Mouse (Mus musculus) stomach, postnatal 0 days (tissue): ENCODE results near the gene Rgs16. TPM values are rescaled to one million over a fixed set of nuclear protein-coding genes. Genes with fewer than 3 reads are reported as not detected.

ENCODE experiments used
- ATAC-seq: fragments of 200-750 bp; cut with Nextera tagmentation; 2 replicates; pipeline ENCODE4 v1.8.0; 2017; ENCODE audit not compliant: low FRiP score, low TSS enrichment
- DNase-seq: peaks from one replicate; pipeline ENCODE4 v3.0.0-alpha.2; 2016; ENCODE audit warnings: low spot score
- H3K27ac ChIP-seq: fragments of 300-500 bp; sonication (generic); replicated peaks from 2 replicates; pipeline ENCODE4 v1.5.1; 2014; ENCODE audit warnings: mild to moderate bottlenecking, control low read depth
- H3K27me3 ChIP-seq: fragments of 300-500 bp; sonication (generic); 2 replicates; pipeline ENCODE4 v1.6.1; 2014; ENCODE audit warnings: low read length; ENCODE audit not compliant: control insufficient read depth, insufficient read depth
- H3K36me3 ChIP-seq: fragments of 300-500 bp; sonication (generic); 2 replicates; pipeline ENCODE4 v1.6.1; 2014; ENCODE audit warnings: low read length, mixed read lengths; ENCODE audit not compliant: control insufficient read depth, insufficient read depth
- H3K4me1 ChIP-seq: fragments of 300-500 bp; sonication (generic); replicated peaks from 2 replicates; pipeline ENCODE4 v1.6.1; 2014; ENCODE audit warnings: antibody characterized with exemption; ENCODE audit not compliant: control insufficient read depth, insufficient read depth
- H3K4me2 ChIP-seq: fragments of 300-500 bp; sonication (generic); replicated peaks from 2 replicates; pipeline ENCODE4 v1.6.1; 2014; ENCODE audit warnings: low read depth, mild to moderate bottlenecking, control low read depth, moderate library complexity
- H3K4me3 ChIP-seq: fragments of 300-500 bp; sonication (generic); 2 replicates; pipeline ENCODE4 v1.5.1; 2014; ENCODE audit warnings: low read depth, low read length, control low read depth
- H3K9ac ChIP-seq: fragments of 300-500 bp; sonication (generic); 2 replicates; pipeline ENCODE4 v1.6.1; 2014; ENCODE audit warnings: mild to moderate bottlenecking, low read length, control low read depth, mixed read lengths
- H3K9me3 ChIP-seq: fragments of 300-500 bp; sonication (generic); 2 replicates; pipeline ENCODE4 v1.6.1; 2016; ENCODE audit warnings: low read length; ENCODE audit not compliant: control insufficient read depth
- CTCF ChIP-seq: IDR thresholded peaks from 2 replicates; pipeline ENCODE4 v1.5.1; 2016; ENCODE audit warnings: antibody characterized with exemption, low read depth, mild to moderate bottlenecking, moderate library complexity
- EP300 ChIP-seq: optimal IDR thresholded peaks from 2 replicates; pipeline ENCODE3; 2016; ENCODE audit warnings: antibody characterized with exemption
- WGBS: fragments of 180-500 bp; shearing (Covaris S2); extraction: QIAGEN DNeasy Blood & Tissue Kit; methylation state at CpG from one replicate; pipeline ENCODE4 v1.1.7; 2014; 5-methylcytosine and 5-hydroxymethylcytosine counted together
- polyA plus RNA-seq: library from polyadenylated mRNA; unstranded; fragments of >200 nt; fragmentation: Nextera tagmentation; extraction: Ambion mirVana; gene quantifications from 2 replicates; pipeline ENCODE4 v1.2.1, GENCODE M21; 2015

Rgs16 gene
- polyA plus RNA-seq, 1 experiment from 2014 or later, result 2.7 TPM

GRCm38 (mm10) chr1:153711544-153712262, 28.4 kb upstream of the Rgs16 start:
- Histone ChIP-seq H3K4me3 (no peak overlapping the region), H3K27ac (no peak overlapping the region), H3K9me3 (no peaks in the 10 kb centered on the region), H3K36me3 (no peaks in the 10 kb centered on the region), H3K4me1 (no peaks in the 10 kb centered on the region), H3K4me2 (no peak overlapping the region), H3K9ac (no peak overlapping the region), H3K27me3 (no peaks in the 10 kb centered on the region)
- WGBS, result 52% methylated on average over 3 of the region's 3 CpGs
- TF ChIP-seq CTCF, result no peak
- no peak for TF ChIP-seq EP300
- ATAC-seq (no peak), DNase-seq (no peak)

GRCm38 (mm10) chr1:153712633-153713032, 27.5 kb upstream of the Rgs16 start:
- Histone ChIP-seq H3K27ac (no peak overlapping the region), H3K36me3 (no peaks in the 10 kb centered on the region), H3K4me1 (no peaks in the 10 kb centered on the region), H3K27me3 (no peaks in the 10 kb centered on the region), H3K4me2 (no peak overlapping the region), H3K4me3 (no peak overlapping the region), H3K9ac (no peak overlapping the region), H3K9me3 (no peaks in the 10 kb centered on the region)
- DNase-seq (no peak), ATAC-seq (no peak)
- no peak for TF ChIP-seq CTCF
- TF ChIP-seq EP300, result no peak
- WGBS, result 94% methylated on average over 2 of the region's 2 CpGs

- 83% methylated on average over 1 of the region's 1 CpGs for WGBS
Observed at GRCm38 (mm10) chr1:153717990-153718389, 22.2 kb upstream of the Rgs16 start.

GRCm38 (mm10) chr1:153720935-153721334, 19.2 kb upstream of the Rgs16 start:
- no peaks in the 10 kb centered on the region for H3K36me3 ChIP-seq
- no peak overlapping the region for H3K27ac ChIP-seq
- TF ChIP-seq EP300, result no peak
- no peak for TF ChIP-seq CTCF
- no peak overlapping the region for H3K9ac ChIP-seq
- DNase-seq (no peak), ATAC-seq (no peak)
- no peak overlapping the region for H3K4me2 ChIP-seq
- 65% methylated on average over 7 of the region's 7 CpGs for WGBS
- H3K4me3 ChIP-seq, result no peak overlapping the region
- H3K9me3 ChIP-seq, result no peaks in the 10 kb centered on the region
- H3K4me1 ChIP-seq, result no peaks in the 10 kb centered on the region
- no peaks in the 10 kb centered on the region for H3K27me3 ChIP-seq

More at GRCm38 (mm10) chr1:153717990-153718389, 22.2 kb upstream of the Rgs16 start:
- Histone ChIP-seq H3K36me3 (no peaks in the 10 kb centered on the region), H3K9ac (no peak overlapping the region), H3K9me3 (no peaks in the 10 kb centered on the region), H3K4me1 (no peaks in the 10 kb centered on the region), H3K4me3 (no peak overlapping the region), H3K4me2 (no peak overlapping the region), H3K27me3 (no peaks in the 10 kb centered on the region), H3K27ac (no peak overlapping the region)
- no peak for TF ChIP-seq CTCF
- no peak for TF ChIP-seq EP300
- no peak for DNase-seq
- no peak for ATAC-seq

- Histone ChIP-seq H3K4me2 (no peak overlapping the region), H3K27me3 (no peaks in the 10 kb centered on the region), H3K9ac (no peak overlapping the region), H3K9me3 (no peaks in the 10 kb centered on the region), H3K4me1 (no peaks in the 10 kb centered on the region), H3K36me3 (no peaks in the 10 kb centered on the region), H3K27ac (no peak overlapping the region), H3K4me3 (no peak overlapping the region)
- DNase-seq (no peak), ATAC-seq (no peak)
- 81% methylated on average over 9 of the region's 9 CpGs for WGBS
- TF ChIP-seq EP300 (no peak), CTCF (no peak)
Observed at GRCm38 (mm10) chr1:153721565-153722310, 18.4 kb upstream of the Rgs16 start.

GRCm38 (mm10) chr1:153723426-153723825, 16.7 kb upstream of the Rgs16 start:
- TF ChIP-seq EP300, result no peak
- TF ChIP-seq CTCF, result no peak
- Histone ChIP-seq H3K27me3 (no peaks in the 10 kb centered on the region), H3K4me1 (no peaks in the 10 kb centered on the region), H3K27ac (no peak overlapping the region), H3K9me3 (no peaks in the 10 kb centered on the region), H3K4me2 (no peak overlapping the region), H3K9ac (no peak overlapping the region), H3K4me3 (no peak overlapping the region), H3K36me3 (no peaks in the 10 kb centered on the region)
- ATAC-seq (no peak), DNase-seq (no peak)
- WGBS, result 64% methylated on average over 9 of the region's 9 CpGs
